Mouse (Mus musculus) cerebellum, adult 18-20 months (tissue): ENCODE results near the gene Tas2r130.
"Not testable (repeated sequence)": the region's sequence is repeated elsewhere in the genome, so short reads cannot be mapped to it uniquely, and the experiment has no call there.

Experiments used
- DNase-seq, 2 experiments: peaks; one replicate each; pipeline ENCODE4 v3.0.0; 2021

The Tas2r130 gene

DNA sequence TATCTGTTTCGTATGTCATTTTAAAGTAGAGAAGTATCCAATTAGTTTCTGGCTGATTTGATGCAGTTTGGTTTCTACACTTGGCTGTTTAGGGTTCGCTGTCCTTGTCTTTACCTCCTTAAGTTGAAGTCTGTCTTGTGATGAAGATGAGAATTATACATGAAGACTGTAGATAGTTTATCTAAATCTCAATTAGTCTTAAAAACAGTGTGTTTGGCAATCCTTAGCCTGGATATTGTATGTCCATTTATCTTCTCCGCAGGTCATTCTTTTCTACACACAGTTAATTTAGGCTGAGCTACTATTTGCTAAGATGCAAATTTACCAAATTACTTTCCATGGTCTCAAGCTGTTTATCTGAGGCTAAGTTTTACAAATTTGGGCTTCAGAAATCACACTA is at the start of gene Tas2r130:
Gene Tas2r130 (minus strand): TSS at position 101 of the 400 bp plus-strand sequence.
- no peak for DNase-seq

- no peak for DNase-seq
These were observed 48.1 kb upstream of the Tas2r130 start, which contains the start of gene Tas2r106 for GRCm38 (mm10) chr6:131678786-131679185. TSS of gene Tas2r106 (minus strand) at chr6:131678886.

GRCm38 (mm10) chr6:131660049-131660448 is 29.3 kb upstream of the Tas2r130 start, which contains the start of gene Tas2r107:
TSS of gene Tas2r107 (minus strand) at chr6:131660149.
- no peak for DNase-seq

DNA sequence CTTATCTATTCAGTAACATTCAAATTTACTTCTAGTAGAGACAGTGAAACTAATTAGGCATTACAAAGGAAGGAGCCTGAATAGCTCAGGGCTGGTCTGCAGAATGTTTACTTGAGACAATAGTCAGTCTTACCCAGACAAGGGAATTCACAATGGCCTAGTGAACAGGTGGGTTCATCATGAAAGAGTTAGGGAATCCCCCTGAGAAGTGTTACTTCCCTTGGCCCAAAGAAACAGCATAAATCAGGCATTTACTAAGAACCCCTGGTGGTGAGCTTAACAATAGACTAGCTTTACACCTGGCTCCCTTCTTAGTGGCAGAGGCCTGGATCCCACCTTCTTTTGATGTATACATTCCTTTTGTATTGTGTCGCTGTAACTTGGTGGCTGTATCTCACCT is 20.8 kb downstream of the Tas2r130 start:
- DNase-seq, result not testable (repeated sequence)

GRCm38 (mm10) chr6:131604821-131605220 is 25.9 kb downstream of the Tas2r130 start:
- no peak for DNase-seq
